Mouse (Mus musculus) megakaryocyte, embryonic 14.5 days (primary cell): ENCODE measurements around the gene Gm20388.

Experiments used
- FLI1 ChIP-seq: IDR thresholded peaks from 2 replicates; pipeline ENCODE4 v1.6.1; 2012; ENCODE audit warnings: low read length, inconsistent platforms, mixed read lengths
- GATA1 ChIP-seq: IDR thresholded peaks from 3 replicates; pipeline ENCODE4 v1.6.1; 2012; ENCODE audit warnings: mixed read lengths, low read length, inconsistent platforms, borderline replicate concordance

GRCm38 (mm10) chr8:122864719-122865129, 2954.1 kb downstream of the Gm20388 start:
- TF ChIP-seq GATA1, result no peak
- TF ChIP-seq FLI1, result no peak
